Mouse (Mus musculus) left cerebral cortex, postnatal 25 days (tissue): Measurements from ENCODE around the gene Zfp973. TPM values are rescaled to one million over a fixed set of nuclear protein-coding genes. Genes with fewer than 3 reads are reported as not detected.
"Not testable (repeated sequence)": the region's sequence is repeated elsewhere in the genome, so short reads cannot be mapped to it uniquely, and the experiment has no call there.

ENCODE experiments used
- DNase-seq, 2 experiments: peaks; one replicate each; pipeline ENCODE4 v3.0.0; 2022; ENCODE audit warnings: low spot score in 2 of 2, mixed read lengths in 1 of 2
- intact Hi-C: fragments of 180-260 bp; cut with DNase I; formaldehyde crosslinking; loops from one replicate; pipeline ENCODE4 v1.15.1; 2025
- total RNA-seq, 2 experiments: library from RNA; stranded (reverse); gene quantifications; 2 replicates each; pipeline ENCODE4 v1.2.3; 2021

Zfp973 gene
- total RNA-seq, result 10 to 100 TPM; 10.8 to 13.4 TPM

DNA sequence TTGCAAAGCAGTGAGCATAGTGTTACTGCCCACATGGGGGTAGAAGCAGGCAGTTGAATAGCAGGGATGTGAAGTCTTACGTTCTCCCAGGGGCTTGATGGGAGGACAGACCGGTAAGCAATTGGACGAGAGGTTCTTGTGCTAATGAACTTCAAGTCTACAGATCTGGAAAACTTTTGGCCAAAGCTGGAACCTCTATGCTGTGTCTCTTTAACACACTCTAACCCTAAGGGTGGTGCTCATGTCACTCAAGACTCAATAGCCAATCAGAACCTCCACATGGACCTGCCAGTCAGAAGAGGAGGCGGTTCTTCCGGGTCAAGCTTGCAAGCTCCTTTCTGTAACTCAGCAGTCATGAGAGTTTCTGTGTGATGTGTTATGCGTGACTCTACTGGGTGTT is at the start of gene Zfp973:
Zfp973 (plus strand) TSS at position 301 of the 400 bp plus-strand sequence.
- intact Hi-C loops, DNase-seq: not testable (repeated sequence)

DNA sequence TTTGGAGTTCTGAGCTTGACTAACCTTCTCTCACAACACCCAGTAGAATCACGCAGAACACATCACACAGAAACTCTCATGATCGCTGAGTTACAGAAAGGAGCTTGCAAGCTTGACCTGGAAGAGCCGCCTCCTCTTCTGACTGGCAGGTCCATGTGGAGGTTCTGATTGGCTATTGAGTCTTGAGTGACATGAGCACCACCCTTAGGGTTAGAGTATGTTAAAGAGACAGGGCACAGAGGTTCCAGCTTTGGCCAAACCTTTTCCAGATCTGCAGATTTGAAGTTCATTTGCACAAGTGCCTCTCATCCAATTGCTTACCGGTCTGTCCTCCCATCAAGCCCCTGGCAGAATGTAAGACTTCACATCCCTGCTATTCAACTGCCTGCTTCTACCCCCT is 34.1 kb upstream of the Zfp973 start, which contains the start of gene Gm14308:
Gm14308 (minus strand) TSS at position 101 of the 400 bp plus-strand sequence.
- intact Hi-C loops, DNase-seq: not testable (repeated sequence)

DNA sequence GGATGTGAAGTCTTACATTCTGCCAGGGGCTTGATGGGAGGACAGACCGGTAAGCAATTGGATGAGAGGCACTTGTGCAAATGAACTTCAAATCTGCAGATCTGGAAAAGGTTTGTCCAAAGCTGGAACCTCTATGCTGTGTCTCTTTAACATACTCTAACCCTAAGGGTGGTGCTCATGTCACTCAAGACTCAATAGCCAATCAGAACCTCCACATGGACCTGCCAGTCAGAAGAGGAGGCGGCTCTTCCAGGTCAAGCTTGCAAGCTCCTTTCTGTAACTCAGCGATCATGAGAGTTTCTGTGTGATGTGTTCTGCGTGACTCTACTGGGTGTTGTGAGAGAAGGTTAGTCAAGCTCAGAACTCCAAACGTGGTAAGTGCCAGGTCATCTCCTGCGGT is 37.7 kb downstream of the Zfp973 start, which contains the start of gene Gm14305:
Gm14305 (plus strand) TSS at position 278 of the 400 bp plus-strand sequence.
- DNase-seq, result peak; percentile 13 to 50
- intact Hi-C loops, result not testable (repeated sequence)

Other genes with a start within 250 kb of the Zfp973 start
- 10 to 100 TPM; 11.7 to 13.0 TPM for gene Gm14435, start 246.9 kb upstream of the Zfp973 start, total RNA-seq
- gene Gm14434, start 183.7 kb upstream of the Zfp973 start, total RNA-seq, result not detected
- not detected for gene Zfp967, start 149.5 kb upstream of the Zfp973 start, total RNA-seq
- gene Gm14308, start 34.2 kb upstream of the Zfp973 start, total RNA-seq, result 1 to 10 TPM; 4.8 to 7.9 TPM
- 10 to 100 TPM; 30.3 to 31.0 TPM for gene Gm14305, start 37.8 kb downstream of the Zfp973 start, total RNA-seq
- gene Gm14295, start 128.1 kb downstream of the Zfp973 start, total RNA-seq, result 10 to 100 TPM; 15.5 to 20.7 TPM
- gene Gm14408, start 160.6 kb downstream of the Zfp973 start, total RNA-seq, result not detected